Mouse (Mus musculus): Measurements from ENCODE around the gene Gm10974. TPM values are rescaled to one million over a fixed set of nuclear protein-coding genes. Genes with fewer than 3 reads are reported as not detected.
A peak's percentile ranks its signal among the peaks of the same experiment; 100 is the strongest.

Gm10974 gene
- polyA plus RNA-seq, 1 experiment = not detected

DNA sequence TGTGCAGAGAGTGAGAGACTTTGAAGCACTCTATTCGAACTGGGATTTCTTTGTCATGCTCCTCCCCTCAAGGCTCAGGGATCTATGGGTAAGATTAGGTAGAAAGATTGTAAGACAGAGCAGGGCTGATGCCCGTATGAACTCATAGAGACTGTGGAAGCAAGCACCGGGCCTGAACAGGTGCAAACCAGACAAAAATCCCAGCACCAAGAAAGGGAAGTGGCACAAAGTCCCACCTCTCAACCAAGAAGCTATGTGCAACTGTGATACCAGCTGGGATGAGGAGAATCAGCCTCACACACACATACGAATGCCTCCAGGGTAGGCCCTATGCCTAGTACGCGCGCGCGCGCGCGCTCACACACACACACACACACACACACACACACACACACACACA, 20.1 kb downstream of the Gm10974 start:
- DNase-seq (ENCODE audit: low read depth in 1 of 2, low spot score in 2 of 2) = no peak
- H3K27me3 ChIP-seq (ENCODE audit: control insufficient read depth, insufficient read depth, low read length) = no peaks in the 10 kb centered on the region; the same call in 1 of the 2 replicates
- no peak for TF ChIP-seq CTCF (IDR thresholded peaks at IDR 0.05; ENCODE audit: extremely low read depth, insufficient read depth, insufficient read length, insufficient replicate concordance)
- TF ChIP-seq POLR2A (IDR thresholded peaks at IDR 0.05; ENCODE audit: low read depth, low read length) = no peak
- WGBS = 76% methylated on average over 12 of the region's 12 CpGs
- peaks cover under 1% of the 10 kb centered on the region; the same call in 1 of the 2 replicates for H3K36me3 ChIP-seq (ENCODE audit: control insufficient read depth, insufficient read depth, low read length)
- no peak overlapping the region for H3K27ac ChIP-seq (ENCODE audit: insufficient read depth, low read length)
- H3K4me1 ChIP-seq (ENCODE audit: control insufficient read depth, insufficient read depth, insufficient read length) = peaks cover 13% of the 10 kb centered on the region
- no peak overlapping the region for H3K4me3 ChIP-seq (ENCODE audit: extremely low read depth, insufficient read depth, insufficient read length)

DNA sequence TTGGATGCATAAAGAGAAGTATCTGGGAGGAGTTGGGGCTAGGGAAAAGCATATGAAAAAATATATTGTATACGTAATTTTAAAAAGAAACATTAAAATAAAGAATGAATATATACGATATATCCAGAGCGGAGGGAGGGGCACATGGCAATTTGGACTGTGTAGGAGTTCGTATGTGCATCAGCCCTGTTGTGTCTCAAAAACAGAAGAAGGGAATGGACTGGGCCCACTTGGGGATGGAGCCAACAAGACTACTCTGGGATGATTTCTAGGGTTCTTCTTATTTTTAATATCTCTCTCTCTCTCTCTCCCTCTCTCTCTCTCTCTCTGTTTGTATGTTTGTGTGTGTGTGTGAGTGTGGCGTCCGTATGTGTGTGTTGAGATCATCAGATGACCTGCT, 20.7 kb downstream of the Gm10974 start:
- WGBS = 91% methylated on average over 6 of the region's 6 CpGs
- Histone ChIP-seq H3K4me1 (ENCODE audit: control insufficient read depth, insufficient read depth, insufficient read length) (peaks cover 13% of the 10 kb centered on the region), H3K27me3 (ENCODE audit: control insufficient read depth, insufficient read depth, low read length) (no peaks in the 10 kb centered on the region; the same call in 1 of the 2 replicates), H3K4me3 (ENCODE audit: extremely low read depth, insufficient read depth, insufficient read length) (no peak overlapping the region), H3K27ac (ENCODE audit: insufficient read depth, low read length) (no peak overlapping the region), H3K36me3 (ENCODE audit: control insufficient read depth, insufficient read depth, low read length) (no peaks in the 10 kb centered on the region; the same call in 1 of the 2 replicates)
- TF ChIP-seq CTCF (IDR thresholded peaks at IDR 0.05; ENCODE audit: extremely low read depth, insufficient read depth, insufficient read length, insufficient replicate concordance) (no peak), POLR2A (IDR thresholded peaks at IDR 0.05; ENCODE audit: low read depth, low read length) (no peak)
- DNase-seq (ENCODE audit: low read depth in 1 of 2, low spot score in 2 of 2) = no peak

DNA sequence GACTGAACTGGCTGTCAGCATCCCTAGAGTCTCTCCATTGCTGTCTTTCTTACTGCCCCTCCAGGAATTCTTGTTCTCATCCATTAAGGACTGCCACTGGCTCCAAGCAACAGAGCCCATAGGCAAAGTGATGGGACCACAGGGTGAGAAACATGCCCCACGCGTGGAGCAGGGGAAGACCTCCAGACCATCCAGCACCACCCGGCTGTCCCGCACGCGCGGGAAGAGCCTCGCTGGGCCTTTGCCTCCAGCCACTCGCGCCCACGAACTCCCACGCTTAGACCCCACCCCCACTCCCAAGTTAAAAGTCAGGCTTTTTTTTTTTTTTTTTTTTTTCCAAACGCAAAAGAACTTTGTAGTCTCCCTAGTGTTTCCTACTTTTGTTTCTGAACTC, 21.7 kb downstream of the Gm10974 start:
- Histone ChIP-seq H3K4me1 (ENCODE audit: control insufficient read depth, insufficient read depth, insufficient read length) (peaks cover 16% of the 10 kb centered on the region), H3K36me3 (ENCODE audit: control insufficient read depth, insufficient read depth, low read length) (no peaks in the 10 kb centered on the region), H3K27me3 (ENCODE audit: control insufficient read depth, insufficient read depth, low read length) (no peaks in the 10 kb centered on the region; the same call in 1 of the 2 replicates), H3K4me3 (ENCODE audit: extremely low read depth, insufficient read depth, insufficient read length) (peak overlapping the region; percentile 90), H3K27ac (ENCODE audit: insufficient read depth, low read length) (peak overlapping the region; percentile 87)
- 6% methylated on average over 13 of the region's 13 CpGs for WGBS
- TF ChIP-seq POLR2A (IDR thresholded peaks at IDR 0.05; ENCODE audit: low read depth, low read length) = no peak
- no peak for TF ChIP-seq CTCF (IDR thresholded peaks at IDR 0.05; ENCODE audit: extremely low read depth, insufficient read depth, insufficient read length, insufficient replicate concordance)
- DNase-seq (ENCODE audit: low read depth in 1 of 2, low spot score in 2 of 2) = no peak

DNA sequence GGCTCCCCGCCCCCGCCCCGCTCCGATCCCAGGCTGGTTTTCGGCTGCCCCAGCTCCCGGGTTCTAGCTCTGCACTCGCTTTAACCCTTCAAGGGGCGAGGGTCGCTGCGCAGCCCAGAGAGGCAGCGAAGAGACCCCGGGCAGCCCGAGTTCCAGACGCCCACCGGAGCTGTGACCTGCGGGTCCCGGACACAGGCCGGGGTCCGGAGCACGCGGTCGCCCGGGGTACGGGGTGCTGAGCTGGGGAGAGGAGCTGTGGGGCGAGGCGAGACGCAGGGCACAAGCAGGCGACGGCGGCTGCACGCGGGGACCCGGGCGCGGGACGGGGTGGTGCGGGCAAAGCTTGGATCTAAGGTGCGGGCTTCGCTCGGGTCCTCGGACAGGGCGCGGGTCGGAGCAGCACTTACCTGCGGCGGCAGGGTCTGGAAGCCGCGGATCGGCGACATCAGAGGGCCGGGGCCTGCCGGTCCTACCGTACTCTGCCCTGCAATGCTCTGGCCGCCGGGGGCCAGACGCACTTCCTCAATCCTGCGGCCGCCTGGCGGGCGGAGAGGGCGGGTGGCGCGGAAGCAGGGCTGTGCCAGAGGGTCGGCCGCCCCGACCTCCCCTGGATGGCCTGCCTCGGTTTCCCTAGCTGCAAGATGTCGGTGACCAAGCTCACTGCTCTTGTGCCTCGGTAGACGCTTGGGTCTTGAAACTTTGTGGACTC, 22.3 kb downstream of the Gm10974 start, which contains the start of gene Lrrk1:
Gene Lrrk1, minus strand, starts transcription at position 538 of the 709 bp plus-strand sequence.
- Histone ChIP-seq H3K4me3 (ENCODE audit: extremely low read depth, insufficient read depth, insufficient read length) (peak within 1 kb of the TSS; percentile 90), H3K27ac (ENCODE audit: insufficient read depth, low read length) (peak within 1 kb of the TSS; percentile 87), H3K27me3 (ENCODE audit: control insufficient read depth, insufficient read depth, low read length) (no peaks in the 10 kb centered on the region; the same call in 1 of the 2 replicates), H3K4me1 (ENCODE audit: control insufficient read depth, insufficient read depth, insufficient read length) (peaks cover 15% of the 10 kb centered on the region), H3K36me3 (ENCODE audit: control insufficient read depth, insufficient read depth, low read length) (no peaks in the 10 kb centered on the region)
- under 1% methylated on average over 70 of the region's 70 CpGs for WGBS
- peak; percentile 38 to 69 for DNase-seq (ENCODE audit: low read depth in 1 of 2, low spot score in 2 of 2)
- peak; percentile 71 for TF ChIP-seq POLR2A (IDR thresholded peaks at IDR 0.05; ENCODE audit: low read depth, low read length)
- TF ChIP-seq CTCF (IDR thresholded peaks at IDR 0.05; ENCODE audit: extremely low read depth, insufficient read depth, insufficient read length, insufficient replicate concordance) = peak; percentile 49; the same call in 1 of the 2 replicates

DNA sequence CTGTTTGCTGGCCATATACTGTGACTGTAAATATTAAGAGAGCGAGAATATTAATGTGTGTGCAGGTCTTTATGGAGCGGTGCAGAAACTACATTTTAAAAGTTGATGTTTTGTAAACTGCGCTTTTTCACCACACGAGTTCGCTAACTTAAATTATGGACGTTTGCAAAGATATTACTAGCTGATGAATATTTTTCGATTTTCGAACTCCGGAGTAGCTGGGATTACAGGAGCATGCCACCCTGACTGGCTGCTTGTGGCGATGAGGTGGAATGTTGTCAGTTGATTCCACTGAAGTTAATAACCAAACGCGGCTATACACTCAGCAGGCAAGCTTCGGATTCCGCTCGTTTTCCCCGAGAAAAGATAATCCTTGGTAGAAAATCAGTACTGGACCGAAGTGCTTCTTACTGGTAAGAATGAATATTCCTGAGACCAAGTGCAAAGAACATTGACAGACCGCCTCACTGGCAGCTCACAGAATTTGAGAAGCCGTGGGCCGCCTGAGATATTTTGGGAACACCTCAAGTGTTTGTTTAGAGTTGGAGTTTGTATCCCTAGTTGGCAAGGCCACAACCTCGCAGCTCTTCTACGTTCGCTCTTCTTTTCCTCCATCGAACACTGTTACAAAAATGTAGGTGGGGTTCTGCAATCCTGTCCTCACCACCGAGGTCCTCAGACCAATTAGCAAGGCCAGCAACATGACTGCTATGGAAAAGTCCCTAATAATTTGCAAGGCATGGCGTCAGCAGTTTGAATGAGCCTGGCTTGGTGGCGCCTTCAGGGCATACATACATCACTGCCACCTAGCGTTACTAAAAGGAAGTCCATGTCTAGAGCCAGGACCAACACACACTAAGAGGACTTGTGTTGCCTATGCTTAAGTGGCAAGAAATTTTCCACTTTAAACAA, 23.2 kb downstream of the Gm10974 start:
- DNase-seq (ENCODE audit: low read depth in 1 of 2, low spot score in 2 of 2) = peak; percentile 56 to 61
- no peak; the same call in 1 of the 2 replicates for TF ChIP-seq POLR2A (IDR thresholded peaks at IDR 0.05; ENCODE audit: low read depth, low read length)
- peak; percentile 70; the same call in 1 of the 2 replicates for TF ChIP-seq CTCF (IDR thresholded peaks at IDR 0.05; ENCODE audit: extremely low read depth, insufficient read depth, insufficient read length, insufficient replicate concordance)
- Histone ChIP-seq H3K27ac (ENCODE audit: insufficient read depth, low read length) (peak overlapping the region; percentile 87; the same call in 1 of the 2 replicates), H3K27me3 (ENCODE audit: control insufficient read depth, insufficient read depth, low read length) (no peaks in the 10 kb centered on the region; the same call in 1 of the 2 replicates), H3K36me3 (ENCODE audit: control insufficient read depth, insufficient read depth, low read length) (no peaks in the 10 kb centered on the region), H3K4me1 (ENCODE audit: control insufficient read depth, insufficient read depth, insufficient read length) (peaks cover 10% of the 10 kb centered on the region), H3K4me3 (ENCODE audit: extremely low read depth, insufficient read depth, insufficient read length) (peak overlapping the region; percentile 90)
- 13% methylated on average over 28 of the region's 28 CpGs for WGBS

DNA sequence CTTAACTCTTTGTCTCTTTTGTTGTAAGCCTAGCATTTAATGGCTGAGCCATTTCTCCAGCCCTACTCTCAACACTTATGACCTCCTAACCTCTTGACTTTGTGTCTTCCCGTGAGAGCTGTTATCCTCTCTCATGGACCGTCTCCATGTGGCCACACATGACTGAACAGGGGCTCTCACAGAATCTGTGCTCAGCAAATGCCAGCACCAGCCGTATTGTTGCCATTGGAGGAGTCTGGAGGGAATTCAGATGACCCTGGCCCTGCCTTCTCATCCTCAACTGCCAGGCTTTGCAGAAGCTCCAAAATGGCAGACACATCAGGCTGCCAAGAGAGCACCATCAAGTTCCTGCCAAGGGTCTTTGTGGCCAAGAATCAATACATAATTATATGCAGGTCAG, 31.6 kb downstream of the Gm10974 start:
- H3K4me1 ChIP-seq (ENCODE audit: control insufficient read depth, insufficient read depth, insufficient read length) = no peaks in the 10 kb centered on the region
- 75% methylated on average over 3 of the region's 3 CpGs for WGBS
- no peak overlapping the region for H3K4me3 ChIP-seq (ENCODE audit: extremely low read depth, insufficient read depth, insufficient read length)
- TF ChIP-seq CTCF (IDR thresholded peaks at IDR 0.05; ENCODE audit: extremely low read depth, insufficient read depth, insufficient read length, insufficient replicate concordance) = no peak
- DNase-seq (ENCODE audit: low read depth in 1 of 2, low spot score in 2 of 2) = no peak
- H3K27ac ChIP-seq (ENCODE audit: insufficient read depth, low read length) = no peak overlapping the region
- H3K27me3 ChIP-seq (ENCODE audit: control insufficient read depth, insufficient read depth, low read length) = no peaks in the 10 kb centered on the region
- H3K36me3 ChIP-seq (ENCODE audit: control insufficient read depth, insufficient read depth, low read length) = no peaks in the 10 kb centered on the region

All from spleen, adult 2 months (tissue).